Mouse (Mus musculus) frontal cortex, adult 2 months (tissue): Measurements from ENCODE around the gene Spryd7. TPM values are rescaled to one million over a fixed set of nuclear protein-coding genes. Genes with fewer than 3 reads are reported as not detected.

Experiments
- DNase-seq, 2 experiments: peaks; one replicate each; pipeline ENCODE4 v3.0.0; 2022; ENCODE audit warnings: low spot score in 1 of 2; ENCODE audit errors: extremely low spot score in 1 of 2
- polyA plus RNA-seq: library from polyadenylated mRNA; depleted of rRNA; stranded (reverse); fragments of >200 nt; gene quantifications from 2 replicates; pipeline ENCODE4 v1.2.3, GENCODE M21; 2012; rRNA removed

Gene Spryd7
- polyA plus RNA-seq, 1 experiment, result 35.7 TPM

GRCm38 (mm10) chr14:61536631-61537264 lies 19.9 kb downstream of the Spryd7 start:
- DNase-seq, result no peak

- DNase-seq, result no peak
Observed at GRCm38 (mm10) chr14:61535811-61536210, 20.9 kb downstream of the Spryd7 start.

- no peak for DNase-seq
Observed at GRCm38 (mm10) chr14:61530966-61531365, 25.7 kb downstream of the Spryd7 start.

GRCm38 (mm10) chr14:61530396-61530795 lies 26.3 kb downstream of the Spryd7 start:
- no peak for DNase-seq

- DNase-seq, result no peak
Observed at GRCm38 (mm10) chr14:61529533-61529932, 27.2 kb downstream of the Spryd7 start.

GRCm38 (mm10) chr14:61526006-61526405 lies 30.7 kb downstream of the Spryd7 start:
- no peak for DNase-seq

- DNase-seq, result no peak
Observed at GRCm38 (mm10) chr14:61523821-61524220, 32.9 kb downstream of the Spryd7 start.

GRCm38 (mm10) chr14:61518659-61519480 lies 37.8 kb downstream of the Spryd7 start:
- no peak for DNase-seq

GRCm38 (mm10) chr14:61516471-61517426 lies 39.9 kb downstream of the Spryd7 start:
- no peak for DNase-seq

GRCm38 (mm10) chr14:61511494-61511893 lies 45.2 kb downstream of the Spryd7 start:
- no peak for DNase-seq

- DNase-seq, result peak; percentile 11 to 79
Observed at GRCm38 (mm10) chr14:61497716-61498490, 58.8 kb downstream of the Spryd7 start.

GRCm38 (mm10) chr14:61493511-61494135 lies 63.1 kb downstream of the Spryd7 start:
- peak in 1 of 2 experiments; percentile 23 for DNase-seq

Other genes starting within 250 kb of the Spryd7 start
- gene Arl11, start 247.1 kb downstream of the Spryd7 start, polyA plus RNA-seq, result 0.92 and 1.2 TPM in 2 replicates
- gene Ebpl, start 196.4 kb downstream of the Spryd7 start, polyA plus RNA-seq, result 4.0 TPM in 2 replicates
- 39.0 and 45.4 TPM in 2 replicates for gene Kpna3, start 117.0 kb downstream of the Spryd7 start, polyA plus RNA-seq
- 10.2 and 11.0 TPM in 2 replicates for gene Trim13, start 41.4 kb upstream of the Spryd7 start, polyA plus RNA-seq
- 0.42 and 0.58 TPM in 2 replicates for gene Kcnrg, start 50.6 kb upstream of the Spryd7 start, polyA plus RNA-seq